Mouse (Mus musculus) limb, embryonic 11.5 days (tissue): ENCODE measurements at regions not wholly inside any gene's neighbourhood (a gene's known extent, or its start where the extent isn't known, plus 50 kb on each side); places are given as distances from the start of the nearest gene placed in this dataset.
A peak's percentile ranks its signal among the peaks of the same experiment; 100 is the strongest.

Experiments
- ATAC-seq: fragments of 200-750 bp; cut with Nextera tagmentation; 2 replicates; pipeline ENCODE4 v1.8.0; 2017; ENCODE audit warnings: low read depth; ENCODE audit not compliant: insufficient number of reproducible peaks, low FRiP score, low TSS enrichment
- DNase-seq: peaks from one replicate; pipeline ENCODE4 v3.0.0-alpha.2; 2015; ENCODE audit warnings: low spot score
- H3K27ac ChIP-seq: fragments of 300-500 bp; sonication (generic); replicated peaks from 2 replicates; pipeline ENCODE4 v1.5.1; 2014; ENCODE audit warnings: low read depth, mild to moderate bottlenecking, low read length
- H3K27me3 ChIP-seq: fragments of 300-500 bp; sonication (generic); 2 replicates; pipeline ENCODE4 v1.6.1; 2014; ENCODE audit warnings: mild to moderate bottlenecking, low read length, mixed read lengths; ENCODE audit not compliant: control insufficient read depth, insufficient read depth
- H3K36me3 ChIP-seq: fragments of 300-500 bp; sonication (generic); 2 replicates; pipeline ENCODE4 v1.6.1; 2014; ENCODE audit warnings: mild to moderate bottlenecking, low read length, moderate library complexity, mixed read lengths; ENCODE audit not compliant: control insufficient read depth, insufficient read depth
- H3K4me1 ChIP-seq: fragments of 300-500 bp; sonication (generic); 2 replicates; pipeline ENCODE4 v1.6.1; 2014; ENCODE audit warnings: low read length, mixed read lengths; ENCODE audit not compliant: control insufficient read depth, insufficient read depth
- H3K4me2 ChIP-seq: fragments of 300-500 bp; sonication (generic); 2 replicates; pipeline ENCODE4 v1.6.1; 2014; ENCODE audit warnings: low read depth, mild to moderate bottlenecking, moderate library complexity; ENCODE audit not compliant: severe bottlenecking
- H3K4me3 ChIP-seq: fragments of 300-500 bp; sonication (generic); 2 replicates; pipeline ENCODE4 v1.5.1; 2014; ENCODE audit warnings: low read depth, low read length
- H3K9ac ChIP-seq: fragments of 300-500 bp; sonication (generic); 2 replicates; pipeline ENCODE4 v1.6.1; 2014; ENCODE audit warnings: mild to moderate bottlenecking, low read length
- H3K9me3 ChIP-seq: fragments of 300-500 bp; sonication (generic); 2 replicates; pipeline ENCODE4 v1.6.1; 2016; ENCODE audit warnings: low read length; ENCODE audit not compliant: control insufficient read depth
- WGBS: fragments of 180-500 bp; shearing (Covaris S2); extraction: QIAGEN DNeasy Blood & Tissue Kit; methylation state at CpG from one replicate; pipeline ENCODE4 v1.1.7; 2014; 5-methylcytosine and 5-hydroxymethylcytosine counted together

GRCm38 (mm10) chr3:155487877-155488537, 394.8 kb downstream of the Lrriq3 start:
- H3K4me3 ChIP-seq = no peak overlapping the region

GRCm38 (mm10) chr3:155490670-155491069, 397.4 kb downstream of the Lrriq3 start:
- H3K4me3 ChIP-seq = no peak overlapping the region
- no peak for DNase-seq
- no peak overlapping the region for H3K27ac ChIP-seq
- no peak overlapping the region for H3K9ac ChIP-seq
- no peaks in the 10 kb centered on the region for H3K36me3 ChIP-seq
- H3K4me2 ChIP-seq = no peak overlapping the region
- no peaks in the 10 kb centered on the region for H3K4me1 ChIP-seq
- 78% methylated on average over 1 of the region's 1 CpGs for WGBS
- ATAC-seq = no peak
- H3K9me3 ChIP-seq = no peaks in the 10 kb centered on the region
- H3K27me3 ChIP-seq = no peaks in the 10 kb centered on the region

More at GRCm38 (mm10) chr3:155487877-155488537, 394.8 kb downstream of the Lrriq3 start:
- Histone ChIP-seq H3K27ac (no peak overlapping the region), H3K27me3 (no peaks in the 10 kb centered on the region), H3K36me3 (no peaks in the 10 kb centered on the region), H3K4me2 (no peak overlapping the region), H3K9ac (no peak overlapping the region), H3K4me1 (no peaks in the 10 kb centered on the region), H3K9me3 (no peaks in the 10 kb centered on the region)
- ATAC-seq (peak; percentile 79), DNase-seq (peak; percentile 25)
- WGBS = 37% methylated on average over 8 of the region's 8 CpGs

GRCm38 (mm10) chr3:155510161-155510857, 417.1 kb downstream of the Lrriq3 start:
- 89% methylated on average over 1 of the region's 1 CpGs for WGBS
- no peak overlapping the region for H3K4me2 ChIP-seq
- DNase-seq (no peak), ATAC-seq (no peak)
- no peaks in the 10 kb centered on the region for H3K9me3 ChIP-seq
- no peak overlapping the region for H3K9ac ChIP-seq
- H3K27ac ChIP-seq = no peak overlapping the region
- no peaks in the 10 kb centered on the region for H3K27me3 ChIP-seq
- H3K4me3 ChIP-seq = no peak overlapping the region
- no peaks in the 10 kb centered on the region for H3K4me1 ChIP-seq
- no peaks in the 10 kb centered on the region for H3K36me3 ChIP-seq

GRCm38 (mm10) chr3:155513885-155514284, 420.7 kb downstream of the Lrriq3 start:
- Histone ChIP-seq H3K9me3 (no peaks in the 10 kb centered on the region), H3K9ac (no peak overlapping the region), H3K27ac (no peak overlapping the region), H3K27me3 (no peaks in the 10 kb centered on the region), H3K4me2 (no peak overlapping the region), H3K36me3 (no peaks in the 10 kb centered on the region), H3K4me3 (no peak overlapping the region), H3K4me1 (no peaks in the 10 kb centered on the region)
- WGBS = 81% methylated on average over 2 of the region's 2 CpGs
- ATAC-seq = no peak
- DNase-seq = no peak

- Histone ChIP-seq H3K36me3 (no peaks in the 10 kb centered on the region), H3K4me2 (no peak overlapping the region), H3K9ac (no peak overlapping the region), H3K27ac (no peak overlapping the region), H3K4me3 (no peak overlapping the region), H3K4me1 (no peaks in the 10 kb centered on the region), H3K9me3 (no peaks in the 10 kb centered on the region), H3K27me3 (no peaks in the 10 kb centered on the region)
- 73% methylated on average over 3 of the region's 3 CpGs for WGBS
- ATAC-seq (no peak), DNase-seq (no peak)
These were observed 436.1 kb downstream of the Lrriq3 start for GRCm38 (mm10) chr3:155529312-155529711.

- H3K4me1 ChIP-seq = no peaks in the 10 kb centered on the region
- no peak overlapping the region for H3K9ac ChIP-seq
- H3K4me2 ChIP-seq = no peak overlapping the region
- H3K27ac ChIP-seq = no peak overlapping the region
- H3K4me3 ChIP-seq = no peak overlapping the region
- DNase-seq = no peak
- no peak for ATAC-seq
- H3K9me3 ChIP-seq = no peaks in the 10 kb centered on the region
- no peaks in the 10 kb centered on the region for H3K27me3 ChIP-seq
- H3K36me3 ChIP-seq = no peaks in the 10 kb centered on the region
These were observed 437.6 kb downstream of the Lrriq3 start for GRCm38 (mm10) chr3:155530811-155531210.

DNA sequence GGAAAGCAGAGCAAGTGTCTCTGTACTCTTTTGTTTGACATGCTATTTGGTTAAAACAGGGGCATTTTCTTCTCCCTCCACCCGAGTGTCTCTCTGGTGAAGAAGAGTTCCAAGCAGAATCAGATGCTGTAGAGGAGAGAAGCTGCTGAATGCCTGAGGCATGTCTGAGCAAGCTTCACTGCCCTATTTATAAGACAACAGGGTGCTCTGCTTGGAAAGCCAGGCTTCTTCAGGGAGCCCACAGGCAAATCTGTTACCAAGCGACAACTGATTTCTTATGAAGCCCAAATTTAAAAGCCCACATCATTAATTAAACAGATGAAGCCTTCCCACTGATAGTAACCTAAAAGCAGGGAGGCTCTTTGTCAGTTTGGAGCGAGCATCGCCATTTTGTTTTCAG, 438.8 kb downstream of the Lrriq3 start:
- ATAC-seq = no peak
- no peak for DNase-seq
- no peak overlapping the region for H3K27ac ChIP-seq
- no peaks in the 10 kb centered on the region for H3K4me1 ChIP-seq
- no peak overlapping the region for H3K9ac ChIP-seq
- no peaks in the 10 kb centered on the region for H3K27me3 ChIP-seq
- H3K4me2 ChIP-seq = no peak overlapping the region
- no peaks in the 10 kb centered on the region for H3K9me3 ChIP-seq
- 84% methylated on average over 4 of the region's 4 CpGs for WGBS
- H3K4me3 ChIP-seq = no peak overlapping the region
- H3K36me3 ChIP-seq = no peaks in the 10 kb centered on the region

GRCm38 (mm10) chr3:155548204-155548603, 455.0 kb downstream of the Lrriq3 start:
- no peaks in the 10 kb centered on the region for H3K9me3 ChIP-seq
- no peak overlapping the region for H3K27ac ChIP-seq
- no peaks in the 10 kb centered on the region for H3K27me3 ChIP-seq
- H3K9ac ChIP-seq = no peak overlapping the region
- no peak for DNase-seq
- H3K4me3 ChIP-seq = no peak overlapping the region
- ATAC-seq = no peak
- H3K4me1 ChIP-seq = no peaks in the 10 kb centered on the region
- H3K36me3 ChIP-seq = no peaks in the 10 kb centered on the region
- WGBS = 91% methylated on average over 6 of the region's 6 CpGs
- H3K4me2 ChIP-seq = no peak overlapping the region
